Mouse (Mus musculus) midbrain, postnatal 0 days (tissue): ENCODE results near the gene Chrnb4. TPM values are rescaled to one million over a fixed set of nuclear protein-coding genes. Genes with fewer than 3 reads are reported as not detected.

Source experiments
- ATAC-seq: fragments of 200-750 bp; cut with Nextera tagmentation; 2 replicates; pipeline ENCODE4 v1.8.0; 2017; ENCODE audit warnings: moderate number of reproducible peaks, mild to moderate bottlenecking, moderate TSS enrichment, moderate library complexity; ENCODE audit not compliant: low FRiP score
- DNase-seq: peaks from one replicate; pipeline ENCODE4 v3.0.0-alpha.2; 2015; ENCODE audit warnings: low spot score
- H3K27ac ChIP-seq: fragments of 300-500 bp; sonication (generic); 2 replicates; pipeline ENCODE4 v1.5.1; 2014; ENCODE audit warnings: low read depth, mild to moderate bottlenecking, low read length, mixed read lengths
- H3K27me3 ChIP-seq: fragments of 300-500 bp; sonication (generic); 2 replicates; pipeline ENCODE4 v1.6.1; 2014; ENCODE audit warnings: low read length, control low read depth, mixed read lengths; ENCODE audit not compliant: insufficient read depth
- H3K36me3 ChIP-seq: fragments of 300-500 bp; sonication (generic); 2 replicates; pipeline ENCODE4 v1.6.1; 2014; ENCODE audit warnings: low read length, control low read depth, mixed read lengths; ENCODE audit not compliant: insufficient read depth
- H3K4me1 ChIP-seq: fragments of 300-500 bp; sonication (generic); 2 replicates; pipeline ENCODE4 v1.6.1; 2014; ENCODE audit warnings: mild to moderate bottlenecking, control low read depth, antibody characterized with exemption, low read length, mixed read lengths; ENCODE audit not compliant: insufficient read depth
- H3K4me2 ChIP-seq: fragments of 300-500 bp; sonication (generic); 2 replicates; pipeline ENCODE4 v1.6.1; 2014; ENCODE audit warnings: low read depth, mild to moderate bottlenecking, low read length, mixed read lengths; ENCODE audit not compliant: poor library complexity, severe bottlenecking
- H3K4me3 ChIP-seq: fragments of 300-500 bp; sonication (generic); 2 replicates; pipeline ENCODE4 v1.5.1; 2014; ENCODE audit warnings: low read depth, mild to moderate bottlenecking, low read length, moderate library complexity
- H3K9ac ChIP-seq: fragments of 300-500 bp; sonication (generic); replicated peaks from 2 replicates; pipeline ENCODE4 v1.6.1; 2014; ENCODE audit warnings: mild to moderate bottlenecking, low read length, moderate library complexity, mixed read lengths; ENCODE audit not compliant: poor library complexity, severe bottlenecking
- H3K9me3 ChIP-seq: fragments of 300-500 bp; sonication (generic); 2 replicates; pipeline ENCODE4 v1.6.1; 2016; ENCODE audit warnings: low read length, control low read depth
- CTCF ChIP-seq: IDR thresholded peaks from 2 replicates; pipeline ENCODE4 v1.5.1; 2016; ENCODE audit warnings: antibody characterized with exemption, mild to moderate bottlenecking
- WGBS: fragments of 180-500 bp; shearing (Covaris S2); extraction: QIAGEN DNeasy Blood & Tissue Kit; methylation state at CpG from one replicate; pipeline ENCODE4 v1.1.7; 2014; 5-methylcytosine and 5-hydroxymethylcytosine counted together
- polyA plus RNA-seq: library from polyadenylated mRNA; unstranded; fragments of >200 nt; fragmentation: Nextera tagmentation; extraction: Ambion mirVana; gene quantifications from 2 replicates; pipeline ENCODE4 v1.2.1, GENCODE M21; 2015
- total RNA-seq: library from RNA; depleted of rRNA; stranded (reverse); fragments of >200 nt; gene quantifications from 2 replicates; pipeline ENCODE4 v1.2.3, GENCODE M21; 2014

Chrnb4 gene
- total and polyA plus RNA-seq, 2 experiments from 2014 or later: 2.5 to 5.0 TPM

DNA sequence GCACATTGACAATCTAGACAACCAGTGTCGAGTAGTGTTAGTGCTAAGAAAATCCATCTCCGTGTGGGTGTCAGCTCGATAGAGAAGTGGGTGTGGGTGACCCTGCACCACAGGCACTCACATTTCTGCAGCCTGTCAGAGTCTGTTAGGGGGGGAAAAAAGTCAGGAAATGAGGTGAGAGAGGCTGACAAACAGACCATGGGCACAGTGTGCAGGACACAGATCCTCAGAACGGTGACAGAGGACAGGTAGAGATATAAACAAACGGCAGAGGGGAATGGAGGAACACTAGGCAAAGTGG lies 19.3 kb upstream of the Chrnb4 start:
- no peak for TF ChIP-seq CTCF
- 17% methylated on average over 5 of the region's 5 CpGs for WGBS
- H3K9ac ChIP-seq: no peak overlapping the region
- H3K36me3 ChIP-seq: no peaks in the 10 kb centered on the region
- H3K27ac ChIP-seq: peak overlapping the region; percentile 38; the same call in 1 of the 2 replicates
- H3K4me1 ChIP-seq: no peaks in the 10 kb centered on the region
- no peak; the same call in 1 of the 2 replicates for ATAC-seq
- H3K27me3 ChIP-seq: no peaks in the 10 kb centered on the region
- no peak overlapping the region; the same call in 1 of the 2 replicates for H3K4me2 ChIP-seq
- no peaks in the 10 kb centered on the region for H3K9me3 ChIP-seq
- DNase-seq: no peak
- no peak overlapping the region for H3K4me3 ChIP-seq

DNA sequence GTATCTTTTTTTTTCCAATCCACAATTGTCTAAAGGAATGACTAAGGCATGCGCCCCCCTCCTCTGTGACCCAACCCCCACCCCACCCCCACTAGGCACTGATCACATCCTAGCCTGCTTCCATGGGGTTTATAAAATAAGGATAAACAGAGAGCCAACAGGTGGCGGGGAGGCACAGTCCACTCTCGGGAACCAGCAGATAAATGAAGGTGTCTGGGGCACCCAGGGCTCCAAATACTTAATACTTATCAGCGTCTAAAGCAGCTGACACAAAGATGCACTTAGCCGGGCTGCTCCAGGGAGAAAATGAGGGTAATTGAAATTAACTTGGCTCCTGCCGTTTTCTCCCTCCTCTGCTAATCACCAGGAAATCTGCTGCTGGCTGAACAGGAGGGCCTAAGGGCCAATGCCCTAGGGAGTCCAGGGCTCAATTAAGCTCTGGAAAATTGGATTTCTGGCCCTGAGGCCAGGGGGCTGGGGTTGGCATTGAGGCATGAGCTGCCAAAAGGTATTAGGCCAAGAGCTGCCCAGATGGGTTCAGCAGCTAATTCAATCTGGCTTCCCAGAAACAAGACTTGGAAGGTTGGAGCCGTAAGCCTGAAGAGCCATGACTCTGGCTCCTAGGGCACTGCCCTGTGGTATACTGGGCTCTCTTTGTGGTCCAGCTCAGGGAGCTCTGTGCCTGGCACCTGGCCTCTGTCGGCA lies 18.8 kb upstream of the Chrnb4 start:
- DNase-seq (peak; percentile 92), ATAC-seq (peak; percentile 81)
- no peak overlapping the region for H3K9ac ChIP-seq
- no peak overlapping the region for H3K4me2 ChIP-seq
- WGBS: 14% methylated on average over 8 of the region's 8 CpGs
- H3K4me1 ChIP-seq: no peaks in the 10 kb centered on the region
- H3K4me3 ChIP-seq: no peak overlapping the region
- H3K27me3 ChIP-seq: no peaks in the 10 kb centered on the region
- no peak for TF ChIP-seq CTCF
- no peaks in the 10 kb centered on the region for H3K9me3 ChIP-seq
- H3K27ac ChIP-seq: peak overlapping the region; percentile 38; the same call in 1 of the 2 replicates
- no peaks in the 10 kb centered on the region for H3K36me3 ChIP-seq

- H3K27ac ChIP-seq: no peak overlapping the region
- 94% methylated on average over 9 of the region's 9 CpGs for WGBS
- no peak overlapping the region for H3K4me3 ChIP-seq
- H3K27me3 ChIP-seq: no peaks in the 10 kb centered on the region
- no peaks in the 10 kb centered on the region for H3K4me1 ChIP-seq
- no peak overlapping the region for H3K4me2 ChIP-seq
- H3K9me3 ChIP-seq: no peaks in the 10 kb centered on the region
- ATAC-seq (no peak), DNase-seq (no peak)
- no peak for TF ChIP-seq CTCF
- no peaks in the 10 kb centered on the region for H3K36me3 ChIP-seq
- H3K9ac ChIP-seq: no peak overlapping the region
These were observed 16.7 kb upstream of the Chrnb4 start for GRCm38 (mm10) chr9:55065241-55065640.

- no peak for TF ChIP-seq CTCF
- H3K4me3 ChIP-seq: no peak overlapping the region
- no peaks in the 10 kb centered on the region for H3K9me3 ChIP-seq
- no peak overlapping the region for H3K4me2 ChIP-seq
- no peak for DNase-seq
- no peaks in the 10 kb centered on the region for H3K4me1 ChIP-seq
- no peak for ATAC-seq
- no peak overlapping the region for H3K27ac ChIP-seq
- no peak overlapping the region for H3K9ac ChIP-seq
- H3K36me3 ChIP-seq: no peaks in the 10 kb centered on the region
- H3K27me3 ChIP-seq: no peaks in the 10 kb centered on the region
- 97% methylated on average over 4 of the region's 4 CpGs for WGBS
These were observed 9.5 kb upstream of the Chrnb4 start for GRCm38 (mm10) chr9:55058067-55058466.

DNA sequence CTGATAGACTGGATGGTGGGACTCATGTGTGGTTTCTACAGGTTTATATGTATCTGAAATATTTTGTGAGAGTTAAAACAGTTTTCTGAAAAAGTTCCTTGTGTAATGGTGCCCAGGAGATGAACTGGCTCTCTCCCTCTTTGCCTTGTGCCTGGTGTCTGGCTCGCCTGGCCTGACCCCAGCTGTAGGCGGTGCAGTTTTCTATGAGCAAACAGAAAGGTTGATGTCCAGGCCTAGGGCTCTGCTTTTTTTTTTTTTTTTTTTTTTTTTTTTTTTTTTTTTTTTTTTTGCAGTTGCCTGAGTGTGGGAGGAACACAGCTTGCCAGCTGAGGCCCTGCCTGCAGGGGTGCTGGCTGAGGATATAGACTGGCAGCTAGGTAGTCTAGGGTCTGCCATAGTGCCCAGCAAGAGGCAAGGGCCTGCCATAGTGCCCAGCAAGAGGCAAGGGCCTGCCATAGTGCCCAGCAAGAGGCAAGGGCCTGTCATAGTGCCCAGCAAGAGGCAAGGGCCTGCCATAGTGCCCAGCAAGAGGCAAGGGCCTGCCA lies 6.9 kb upstream of the Chrnb4 start:
- no peak overlapping the region for H3K9ac ChIP-seq
- H3K36me3 ChIP-seq: no peaks in the 10 kb centered on the region
- DNase-seq (no peak), ATAC-seq (no peak)
- H3K27ac ChIP-seq: no peak overlapping the region
- 81% methylated on average over 2 of the region's 2 CpGs for WGBS
- TF ChIP-seq CTCF: no peak
- H3K4me2 ChIP-seq: no peak overlapping the region
- no peak overlapping the region for H3K4me3 ChIP-seq
- H3K4me1 ChIP-seq: no peaks in the 10 kb centered on the region
- no peaks in the 10 kb centered on the region for H3K9me3 ChIP-seq
- H3K27me3 ChIP-seq: no peaks in the 10 kb centered on the region

DNA sequence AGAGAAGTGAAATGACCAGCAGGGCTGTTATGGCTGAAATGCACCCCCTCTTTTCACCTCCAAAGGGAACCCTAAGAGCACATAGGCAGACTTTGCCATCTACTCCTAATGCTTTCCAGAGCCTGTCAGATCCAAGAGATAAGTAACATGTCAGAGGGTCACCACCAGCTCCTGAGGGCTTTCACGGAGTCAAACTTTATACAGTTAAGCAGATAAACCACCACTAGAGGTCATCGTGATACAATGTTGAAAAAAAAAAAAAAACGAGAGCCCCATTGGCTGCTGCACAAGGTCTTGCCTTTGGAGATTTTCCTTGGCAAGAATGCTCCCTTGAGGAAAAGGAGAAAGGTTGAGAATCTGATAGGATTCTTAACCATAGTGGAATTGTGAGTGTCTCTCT lies 1.8 kb downstream of the Chrnb4 start:
- Histone ChIP-seq H3K4me3 (no peak overlapping the region), H3K36me3 (no peaks in the 10 kb centered on the region), H3K9ac (no peak overlapping the region), H3K27me3 (peaks cover 10% of the 10 kb centered on the region), H3K4me1 (peaks cover 11% of the 10 kb centered on the region; the same call in 1 of the 2 replicates), H3K4me2 (no peak overlapping the region), H3K27ac (no peak overlapping the region), H3K9me3 (no peaks in the 10 kb centered on the region)
- 1% methylated on average over 3 of the region's 3 CpGs for WGBS
- ATAC-seq (no peak), DNase-seq (peak; percentile 44)
- peak; percentile 61 for TF ChIP-seq CTCF
